Mouse (Mus musculus): ENCODE measurements around the gene Dapk1.

- TF ChIP-seq CTCF (IDR thresholded peaks at IDR 0.05; ENCODE audit: low read depth, low read length) (no peak), POLR2A (IDR thresholded peaks at IDR 0.05; ENCODE audit: borderline replicate concordance, low read depth, low read length) (no peak)
Observed at GRCm38 (mm10) chr13:60628657-60628950, 26.9 kb downstream of the Dapk1 start.
